Mouse (Mus musculus) G1E (cell line): ENCODE data around the gene Clasp1. TPM values are rescaled to one million over a fixed set of nuclear protein-coding genes. Genes with fewer than 3 reads are reported as not detected.

Source experiments
- ATAC-seq: 2 replicates; pipeline ENCODE4 v1.8.0; 2016; ENCODE audit warnings: mild to moderate bottlenecking; ENCODE audit not compliant: insufficient number of reproducible peaks, poor library complexity, low FRiP score, severe bottlenecking; ENCODE audit errors: extremely low read depth
- DNase-seq: peaks from one replicate; pipeline ENCODE4 v3.0.0; 2012; ENCODE audit warnings: low spot score
- H3K27me3 ChIP-seq: 2 replicates; pipeline ENCODE4 v1.6.1; 2012; ENCODE audit warnings: mild to moderate bottlenecking, low read length, inconsistent platforms; ENCODE audit not compliant: insufficient read depth
- H3K36me3 ChIP-seq: replicated peaks from 2 replicates; pipeline ENCODE3; 2012; ENCODE audit warnings: mild to moderate bottlenecking, inconsistent platforms
- H3K4me1 ChIP-seq: 2 replicates; pipeline ENCODE4 v1.6.1; 2012; ENCODE audit warnings: low read depth, low read length, inconsistent platforms, mixed read lengths; ENCODE audit not compliant: insufficient read depth
- H3K4me3 ChIP-seq: 2 replicates; pipeline ENCODE4 v1.5.1; 2012; ENCODE audit warnings: low read depth, mild to moderate bottlenecking, inconsistent platforms, low read length, moderate library complexity, mixed read lengths
- H3K9me3 ChIP-seq: replicated peaks from 2 replicates; pipeline ENCODE4 v1.6.1; 2012; ENCODE audit warnings: inconsistent platforms
- CTCF ChIP-seq: IDR thresholded peaks from 2 replicates; pipeline ENCODE4 v1.5.1; 2012; ENCODE audit warnings: low read depth, low read length, inconsistent platforms, mixed read lengths
- GATA1 ChIP-seq: IDR thresholded peaks from 2 replicates; pipeline ENCODE4 v1.6.1; 2012; ENCODE audit warnings: borderline replicate concordance, low read length, inconsistent platforms, mixed read lengths
- GATA2 ChIP-seq: IDR thresholded peaks from 2 replicates; pipeline ENCODE4 v1.6.1; 2012; ENCODE audit warnings: low read depth, low read length, inconsistent platforms, borderline replicate concordance
- POLR2AphosphoS5 ChIP-seq: IDR thresholded peaks from 2 replicates; pipeline ENCODE4 v1.6.1; 2012; ENCODE audit warnings: low read depth, low read length, inconsistent platforms; ENCODE audit not compliant: insufficient replicate concordance
- TAL1 ChIP-seq: conservative IDR thresholded peaks from 2 replicates; pipeline ENCODE4 v1.6.1; 2012; ENCODE audit warnings: low read depth, low read length, inconsistent platforms, mixed read lengths
- polyA plus RNA-seq: library from polyadenylated mRNA; stranded (reverse); fragments of >175 nt; gene quantifications from 2 replicates; pipeline ENCODE4 v1.2.3, GENCODE M21; 2012
- total RNA-seq, 2 experiments: library from RNA; stranded (forward) in 1 of 2; stranded (reverse) in 1 of 2; fragments of 200-1000 nt in 1 of 2; fragments of >200 nt in 1 of 2; fragmentation: Nextera tagmentation in 1 of 2; gene quantifications; 2 replicates each; pipeline ENCODE4 v1.2.3; 2014 to 2017

Clasp1 gene
- total and polyA plus RNA-seq, 3 experiments, result 39.6 to 86.9 (median 51.2) TPM

DNA sequence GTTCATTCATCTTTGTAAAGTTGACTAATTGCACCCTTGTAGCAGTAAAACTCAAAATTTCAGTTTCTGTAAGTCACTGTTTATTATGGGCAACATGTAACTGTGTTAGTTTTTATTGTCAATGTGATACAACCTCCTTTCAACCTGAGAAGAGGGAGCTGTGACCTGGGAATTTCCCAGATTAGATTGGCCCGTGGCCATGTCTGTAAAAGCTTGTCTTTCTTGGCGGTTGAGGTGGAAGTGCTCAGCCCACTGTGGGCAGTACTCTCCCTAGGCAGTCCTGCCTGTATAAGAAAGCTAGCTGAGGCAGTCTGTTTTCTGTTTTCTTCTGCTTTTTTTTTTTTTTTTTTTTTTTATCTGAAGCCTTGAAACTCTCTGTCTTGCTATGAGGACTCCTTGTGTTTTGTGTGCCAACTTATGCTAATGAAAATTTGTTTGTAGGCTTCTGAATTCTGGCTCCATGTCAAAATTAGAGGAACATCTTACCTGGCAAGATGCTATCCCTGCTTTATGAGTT is 2.1 kb downstream of the Clasp1 start:
- Histone ChIP-seq H3K4me1 (peaks cover 32% of the 10 kb centered on the region), H3K9me3 (no peaks in the 10 kb centered on the region), H3K4me3 (no peak overlapping the region), H3K36me3 (peaks cover 44% of the 10 kb centered on the region), H3K27me3 (no peaks in the 10 kb centered on the region)
- no peak for TF ChIP-seq TAL1
- no peak for ATAC-seq
- no peak for DNase-seq

DNA sequence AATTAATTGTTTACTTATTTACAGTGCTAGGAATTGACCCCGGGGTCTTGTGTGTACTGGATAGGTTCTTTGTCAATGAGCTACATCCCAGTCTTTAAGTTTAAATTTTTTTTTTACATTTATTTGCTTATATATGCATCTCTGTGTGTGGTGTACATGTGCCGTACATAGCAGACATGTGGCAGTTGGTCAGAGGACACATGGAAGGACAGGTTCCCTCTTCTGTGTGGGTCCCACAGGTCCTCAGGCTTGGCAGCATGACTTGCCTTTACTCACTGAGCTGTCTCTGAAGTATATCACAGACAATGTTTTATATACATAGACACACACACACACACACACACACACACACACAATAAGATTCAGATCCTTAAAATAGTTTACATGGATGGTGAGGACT is 3.4 kb downstream of the Clasp1 start:
- H3K4me1 ChIP-seq, result peaks cover 32% of the 10 kb centered on the region
- no peaks in the 10 kb centered on the region for H3K27me3 ChIP-seq
- DNase-seq, result no peak
- H3K4me3 ChIP-seq, result no peak overlapping the region
- no peaks in the 10 kb centered on the region for H3K9me3 ChIP-seq
- ATAC-seq, result no peak
- peaks cover 43% of the 10 kb centered on the region for H3K36me3 ChIP-seq
- no peak for TF ChIP-seq CTCF
- TF ChIP-seq POLR2AphosphoS5, result no peak
- TF ChIP-seq TAL1, result no peak

DNA sequence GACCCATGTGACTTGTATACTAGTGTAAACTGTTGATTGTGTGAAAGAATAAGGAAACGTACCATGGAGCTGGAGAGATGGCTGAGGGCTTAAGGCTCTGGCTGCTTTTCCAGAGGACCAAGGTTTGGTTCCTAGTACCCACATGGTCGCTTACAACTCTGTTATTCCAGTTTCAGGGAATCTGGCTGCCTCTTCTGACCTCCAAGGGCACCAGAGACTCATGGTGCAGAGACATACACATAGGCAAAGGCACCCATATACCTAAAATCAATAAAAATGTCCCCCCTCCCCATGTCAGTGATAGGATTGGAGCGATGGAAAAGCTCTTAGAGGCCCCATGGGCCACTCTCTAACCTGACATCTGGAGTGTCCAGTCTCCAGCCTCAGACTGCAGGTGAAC is 5.1 kb downstream of the Clasp1 start:
- no peak overlapping the region for H3K4me3 ChIP-seq
- H3K36me3 ChIP-seq, result peaks cover 56% of the 10 kb centered on the region
- peaks cover 39% of the 10 kb centered on the region for H3K4me1 ChIP-seq
- TF ChIP-seq POLR2AphosphoS5, result no peak
- TF ChIP-seq GATA2, result no peak
- TF ChIP-seq CTCF, result no peak
- no peak for TF ChIP-seq TAL1
- no peak for TF ChIP-seq GATA1
- no peaks in the 10 kb centered on the region for H3K9me3 ChIP-seq
- no peak for ATAC-seq
- H3K27me3 ChIP-seq, result no peaks in the 10 kb centered on the region
- no peak for DNase-seq

DNA sequence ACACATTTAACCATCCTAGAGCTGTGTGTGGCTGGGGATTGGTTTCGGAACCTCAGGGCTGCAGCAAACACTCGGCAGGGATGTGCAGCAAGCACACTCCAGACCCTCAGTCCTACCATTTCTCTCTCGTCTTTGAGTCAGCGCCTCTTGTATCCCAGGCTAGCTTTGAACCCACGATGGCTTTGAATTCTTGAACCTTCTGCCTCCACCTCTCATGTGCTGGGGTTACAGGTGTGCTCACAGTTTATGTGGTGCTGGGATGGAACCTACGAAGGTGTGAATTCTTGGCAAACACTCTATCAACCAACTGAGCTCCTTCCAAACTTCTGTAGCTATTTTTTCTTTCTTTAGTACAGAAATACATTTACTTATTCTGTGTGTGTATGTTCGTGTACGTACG is 9.0 kb downstream of the Clasp1 start:
- DNase-seq (no peak), ATAC-seq (no peak)
- H3K4me3 ChIP-seq, result no peak overlapping the region
- TF ChIP-seq CTCF, result no peak
- TF ChIP-seq TAL1, result no peak
- TF ChIP-seq POLR2AphosphoS5, result no peak
- TF ChIP-seq GATA2, result no peak
- peaks cover 74% of the 10 kb centered on the region for H3K36me3 ChIP-seq
- H3K27me3 ChIP-seq, result no peaks in the 10 kb centered on the region
- peaks cover 42% of the 10 kb centered on the region for H3K4me1 ChIP-seq
- no peaks in the 10 kb centered on the region for H3K9me3 ChIP-seq

DNA sequence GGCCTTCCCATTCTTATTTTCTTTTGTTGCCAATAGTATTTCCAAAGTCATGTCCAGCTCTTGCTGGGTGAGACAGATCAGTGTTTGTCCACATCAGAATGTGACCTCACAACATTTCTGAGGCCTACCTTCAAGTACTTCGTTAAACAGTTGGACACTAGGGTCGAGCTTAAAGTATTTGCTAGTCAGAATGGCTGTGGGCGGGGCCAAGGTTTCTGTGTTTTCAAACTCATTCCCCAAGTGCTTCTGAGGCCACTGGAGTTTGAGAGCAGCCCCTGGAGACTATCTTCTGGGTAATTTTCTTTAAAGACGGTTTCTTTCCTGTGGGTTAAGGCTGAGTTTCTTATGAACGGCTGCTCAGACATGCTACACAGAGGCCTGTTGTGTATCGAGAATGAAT is 9.7 kb downstream of the Clasp1 start:
- no peaks in the 10 kb centered on the region for H3K27me3 ChIP-seq
- no peak overlapping the region for H3K4me3 ChIP-seq
- DNase-seq (no peak), ATAC-seq (no peak)
- H3K4me1 ChIP-seq, result peaks cover 47% of the 10 kb centered on the region
- TF ChIP-seq GATA2, result no peak
- TF ChIP-seq POLR2AphosphoS5, result no peak
- TF ChIP-seq CTCF, result no peak
- no peak for TF ChIP-seq TAL1
- no peak for TF ChIP-seq GATA1
- no peaks in the 10 kb centered on the region for H3K9me3 ChIP-seq
- peaks cover 74% of the 10 kb centered on the region for H3K36me3 ChIP-seq

DNA sequence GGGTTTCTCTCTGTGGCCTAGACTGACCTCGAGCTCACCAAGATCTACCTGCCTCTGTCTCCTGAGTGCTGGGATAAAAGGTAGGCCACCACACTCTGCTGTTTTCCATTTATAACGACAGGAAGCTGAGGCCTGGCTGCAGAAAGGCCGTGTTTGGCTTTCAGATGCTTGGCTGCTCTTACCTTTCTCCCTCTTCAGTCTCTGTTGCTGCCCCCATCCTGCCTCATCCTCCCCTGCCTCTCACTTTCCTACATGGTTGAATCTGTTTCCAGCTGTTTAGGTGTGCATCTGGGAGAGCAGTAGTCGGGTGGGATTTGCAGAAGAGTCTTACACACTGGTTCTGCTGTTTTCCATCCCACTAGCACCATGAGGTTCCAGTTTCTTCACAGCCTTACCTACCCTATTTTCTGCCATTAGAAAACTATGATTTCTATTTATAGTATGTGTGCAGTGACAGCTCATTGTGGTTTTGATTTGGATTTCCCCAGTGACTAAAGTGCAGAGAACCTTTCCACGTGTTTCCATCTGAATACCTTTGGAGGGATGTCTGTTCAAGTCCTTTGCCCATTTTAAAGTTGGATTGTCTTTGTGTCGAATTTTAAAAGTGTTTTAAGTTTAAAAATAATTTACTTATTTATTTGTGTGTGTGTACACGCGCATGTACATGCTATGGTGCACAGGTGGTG is 10.9 kb downstream of the Clasp1 start:
- ATAC-seq (no peak), DNase-seq (no peak)
- no peaks in the 10 kb centered on the region for H3K27me3 ChIP-seq
- no peak overlapping the region for H3K4me3 ChIP-seq
- H3K36me3 ChIP-seq, result peaks cover 69% of the 10 kb centered on the region
- peaks cover 46% of the 10 kb centered on the region for H3K4me1 ChIP-seq
- TF ChIP-seq TAL1, result no peak
- no peak for TF ChIP-seq GATA2
- TF ChIP-seq GATA1, result no peak
- no peak for TF ChIP-seq POLR2AphosphoS5
- TF ChIP-seq CTCF, result no peak
- H3K9me3 ChIP-seq, result no peaks in the 10 kb centered on the region

DNA sequence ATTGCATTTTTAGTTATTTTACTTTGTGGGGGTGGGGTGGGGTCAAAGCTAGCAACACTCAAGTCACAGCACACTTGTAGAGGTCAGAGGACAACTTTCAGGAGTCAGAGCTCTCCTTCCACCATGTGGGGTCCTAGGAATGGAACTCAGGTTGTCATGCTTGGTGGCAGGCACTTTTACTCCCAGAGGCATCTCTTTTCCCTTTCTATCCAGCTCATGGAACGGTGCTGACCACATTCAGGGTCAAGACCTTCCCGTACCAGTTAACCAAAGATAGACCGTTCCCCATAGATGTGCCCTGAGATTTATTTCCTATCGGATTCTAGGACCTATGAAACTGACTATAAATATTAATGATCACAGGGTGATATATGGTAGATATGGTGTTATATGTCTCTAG is 13.1 kb downstream of the Clasp1 start:
- Histone ChIP-seq H3K4me1 (peaks cover 35% of the 10 kb centered on the region), H3K27me3 (no peaks in the 10 kb centered on the region), H3K9me3 (no peaks in the 10 kb centered on the region), H3K4me3 (no peak overlapping the region), H3K36me3 (peaks cover 64% of the 10 kb centered on the region)
- DNase-seq, result no peak
- TF ChIP-seq GATA2, result no peak
- no peak for TF ChIP-seq CTCF
- no peak for TF ChIP-seq POLR2AphosphoS5
- TF ChIP-seq GATA1, result no peak
- no peak for TF ChIP-seq TAL1
- no peak for ATAC-seq
